Mouse (Mus musculus): ENCODE results near the gene 1700023F06Rik. TPM values are rescaled to one million over a fixed set of nuclear protein-coding genes. Genes with fewer than 3 reads are reported as not detected.

Gene 1700023F06Rik
- total and polyA plus RNA-seq, 2 experiments, result not detected

DNA sequence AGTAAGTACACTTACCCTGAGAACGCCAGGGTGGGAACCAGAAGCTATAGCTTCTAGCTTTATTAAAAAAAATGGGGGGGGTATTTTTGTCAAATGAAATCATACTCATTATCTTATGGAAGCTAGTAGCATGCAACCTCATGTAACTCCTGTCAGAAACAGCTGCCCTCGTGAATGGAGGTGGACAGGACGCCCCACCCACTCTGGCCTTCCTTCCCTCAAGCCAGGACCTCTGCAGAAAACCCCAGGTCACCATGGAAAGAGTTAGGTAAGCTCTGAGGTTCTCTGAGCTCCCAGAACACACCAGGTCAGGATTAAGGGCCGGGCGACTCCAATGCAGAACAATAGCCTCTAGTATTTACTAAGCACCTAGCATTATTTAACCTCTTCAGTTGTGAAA lies 40.5 kb upstream of the 1700023F06Rik start:
- 75% methylated on average over 5 of the region's 5 CpGs for WGBS
- H3K27me3 ChIP-seq (ENCODE audit: control insufficient read depth, insufficient read depth, low read length), result no peaks in the 10 kb centered on the region
- no peak for TF ChIP-seq CTCF (IDR thresholded peaks at IDR 0.05; ENCODE audit: low read depth, low read length)
- TF ChIP-seq POLR2A (IDR thresholded peaks at IDR 0.05; ENCODE audit: extremely low read depth, insufficient read depth, low read length), result no peak
- H3K36me3 ChIP-seq (ENCODE audit: control insufficient read depth, insufficient read depth, low read length), result no peaks in the 10 kb centered on the region
- H3K4me1 ChIP-seq (ENCODE audit: control insufficient read depth, insufficient read depth, low read length), result no peaks in the 10 kb centered on the region; the same call in 1 of the 2 replicates
- H3K9ac ChIP-seq (ENCODE audit: low read depth, low read length), result no peak overlapping the region
- peaks cover 11% of the 10 kb centered on the region; the same call in 1 of the 2 replicates for H3K79me2 ChIP-seq (ENCODE audit: control insufficient read depth, insufficient read depth, low read length)
- H3K27ac ChIP-seq (replicated peaks; ENCODE audit: insufficient read depth, low read depth, low read length), result peak overlapping the region; percentile 46; the same call in 1 of the 2 replicates
- no peak for DNase-seq (ENCODE audit: extremely low read depth, low read depth, low spot score)
- no peak overlapping the region for H3K4me3 ChIP-seq (ENCODE audit: insufficient read depth, low read depth, low read length)

DNA sequence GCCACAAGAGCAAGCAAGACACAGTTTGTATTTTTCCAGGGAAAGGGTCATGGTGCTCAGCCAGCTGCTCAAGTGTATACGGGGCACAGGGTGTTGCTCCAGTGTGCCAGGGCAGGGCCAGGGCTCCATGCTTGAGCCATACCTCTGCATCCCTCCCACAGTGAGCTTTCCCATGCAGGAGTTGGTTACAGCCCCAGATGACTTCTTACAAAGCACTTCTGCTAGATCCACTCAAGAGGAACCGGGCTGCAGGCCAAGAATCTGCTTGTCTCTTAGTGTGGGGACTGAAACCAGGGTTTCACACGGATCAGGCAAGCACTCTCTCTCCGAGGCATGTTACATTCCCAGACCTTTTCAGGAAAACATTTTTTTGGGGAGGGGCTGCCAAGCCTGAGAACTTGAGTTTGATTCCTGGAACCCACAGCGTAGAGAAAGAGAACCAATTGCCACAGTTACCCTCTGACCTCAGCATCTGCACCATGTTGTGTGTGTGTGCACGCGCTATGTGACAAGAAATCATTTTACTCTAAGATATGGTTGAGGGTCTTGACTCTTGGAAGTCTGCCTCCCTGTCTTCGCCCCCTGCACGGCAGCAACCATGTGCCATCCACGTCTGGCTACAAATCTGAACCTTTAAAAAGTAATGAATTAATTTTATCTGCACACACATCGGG lies 39.3 kb upstream of the 1700023F06Rik start:
- H3K27me3 ChIP-seq (ENCODE audit: control insufficient read depth, insufficient read depth, low read length), result no peaks in the 10 kb centered on the region
- H3K9ac ChIP-seq (ENCODE audit: low read depth, low read length), result no peak overlapping the region
- no peak overlapping the region for H3K27ac ChIP-seq (replicated peaks; ENCODE audit: insufficient read depth, low read depth, low read length)
- no peak for DNase-seq (ENCODE audit: extremely low read depth, low read depth, low spot score)
- no peak for TF ChIP-seq CTCF (IDR thresholded peaks at IDR 0.05; ENCODE audit: low read depth, low read length)
- TF ChIP-seq POLR2A (IDR thresholded peaks at IDR 0.05; ENCODE audit: extremely low read depth, insufficient read depth, low read length), result no peak
- H3K4me1 ChIP-seq (ENCODE audit: control insufficient read depth, insufficient read depth, low read length), result no peaks in the 10 kb centered on the region
- 81% methylated on average over 11 of the region's 11 CpGs for WGBS
- no peaks in the 10 kb centered on the region for H3K36me3 ChIP-seq (ENCODE audit: control insufficient read depth, insufficient read depth, low read length)
- peaks cover 6% of the 10 kb centered on the region; the same call in 1 of the 2 replicates for H3K79me2 ChIP-seq (ENCODE audit: control insufficient read depth, insufficient read depth, low read length)
- no peak overlapping the region for H3K4me3 ChIP-seq (ENCODE audit: insufficient read depth, low read depth, low read length)

DNA sequence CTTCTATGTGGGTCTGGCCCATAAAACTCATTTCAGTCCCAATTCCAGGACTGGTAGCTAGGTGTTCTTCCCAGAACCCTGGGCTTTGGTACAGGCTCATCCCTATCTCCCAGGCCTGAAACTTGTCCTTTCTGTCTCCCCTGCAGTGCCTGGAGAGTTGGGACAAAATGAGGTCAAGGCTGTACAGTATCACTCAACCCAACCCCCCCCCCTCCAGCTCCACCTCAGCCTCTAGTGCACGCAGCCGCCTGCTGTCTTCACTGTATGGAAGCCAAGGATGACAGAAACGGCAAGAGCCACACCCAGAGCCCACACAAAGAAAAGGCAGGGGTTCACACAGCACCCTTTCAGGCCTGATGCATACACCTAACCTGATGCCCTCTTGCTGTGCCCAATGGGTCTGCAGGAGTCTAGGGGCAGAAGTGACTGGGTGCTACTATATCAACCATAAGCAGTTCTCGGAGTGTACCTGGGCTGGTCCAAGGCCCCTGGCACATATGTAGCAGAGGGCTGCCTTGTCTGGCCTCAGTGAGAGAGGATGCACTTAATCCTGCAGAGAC lies 38.5 kb upstream of the 1700023F06Rik start:
- no peaks in the 10 kb centered on the region for H3K27me3 ChIP-seq (ENCODE audit: control insufficient read depth, insufficient read depth, low read length)
- peaks cover 4% of the 10 kb centered on the region; the same call in 1 of the 2 replicates for H3K79me2 ChIP-seq (ENCODE audit: control insufficient read depth, insufficient read depth, low read length)
- WGBS, result 67% methylated on average over 4 of the region's 4 CpGs
- DNase-seq (ENCODE audit: extremely low read depth, low read depth, low spot score), result no peak
- no peaks in the 10 kb centered on the region for H3K36me3 ChIP-seq (ENCODE audit: control insufficient read depth, insufficient read depth, low read length)
- no peak overlapping the region for H3K4me3 ChIP-seq (ENCODE audit: insufficient read depth, low read depth, low read length)
- H3K9ac ChIP-seq (ENCODE audit: low read depth, low read length), result no peak overlapping the region
- no peaks in the 10 kb centered on the region for H3K4me1 ChIP-seq (ENCODE audit: control insufficient read depth, insufficient read depth, low read length)
- H3K27ac ChIP-seq (replicated peaks; ENCODE audit: insufficient read depth, low read depth, low read length), result no peak overlapping the region
- no peak for TF ChIP-seq CTCF (IDR thresholded peaks at IDR 0.05; ENCODE audit: low read depth, low read length)
- no peak for TF ChIP-seq POLR2A (IDR thresholded peaks at IDR 0.05; ENCODE audit: extremely low read depth, insufficient read depth, low read length)

DNA sequence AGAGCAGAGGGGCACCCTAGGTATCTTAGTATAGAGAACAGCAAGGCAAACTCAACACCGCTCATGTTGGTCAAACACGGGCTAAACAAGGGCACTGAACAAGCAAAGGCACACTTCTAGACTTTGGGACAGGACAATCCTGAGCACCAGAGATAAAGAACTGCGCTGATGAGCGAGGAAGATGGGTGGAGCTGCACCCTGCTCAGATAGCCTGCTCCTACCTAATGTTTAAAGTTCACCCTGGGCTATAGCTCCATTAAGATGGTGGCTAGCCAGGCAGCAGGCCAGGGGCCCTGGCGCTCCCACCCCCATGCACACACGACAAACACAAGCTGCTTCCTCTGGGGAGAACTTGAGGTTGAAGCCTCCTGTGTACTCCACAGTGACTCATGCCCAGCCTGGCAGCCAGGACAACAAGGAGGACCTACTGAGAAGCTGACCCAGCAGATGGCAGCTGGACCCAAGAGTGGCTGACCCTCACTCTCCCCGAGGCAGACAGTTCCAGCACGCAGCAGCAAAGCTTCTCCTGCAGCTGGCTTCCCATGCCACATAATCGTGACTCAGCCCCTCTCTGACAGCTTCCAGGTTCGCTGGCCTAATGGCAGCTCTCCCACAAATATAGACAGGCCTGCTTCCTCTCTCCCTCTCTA lies 37.8 kb upstream of the 1700023F06Rik start:
- no peak for DNase-seq (ENCODE audit: extremely low read depth, low read depth, low spot score)

DNA sequence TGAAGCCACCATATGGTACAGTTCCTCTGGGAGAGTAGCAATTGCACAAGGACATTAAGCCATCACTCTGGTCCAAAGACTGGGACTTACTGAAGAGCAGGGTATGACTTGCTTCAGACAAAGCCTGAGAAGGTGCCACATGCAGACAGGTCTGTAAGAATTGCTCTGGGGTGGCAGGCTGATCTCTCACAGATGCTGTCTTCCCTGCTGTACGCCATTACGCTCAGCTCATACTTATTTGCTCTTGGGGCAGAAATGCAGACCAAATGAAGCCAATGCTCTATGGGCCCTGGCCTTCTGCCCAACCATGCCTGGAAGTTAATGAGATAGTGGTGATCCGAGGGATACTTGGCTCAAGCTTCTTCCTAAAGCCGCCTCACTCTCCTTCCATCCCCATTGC lies 36.5 kb upstream of the 1700023F06Rik start:
- H3K27ac ChIP-seq (replicated peaks; ENCODE audit: insufficient read depth, low read depth, low read length), result no peak overlapping the region
- no peak for DNase-seq (ENCODE audit: extremely low read depth, low read depth, low spot score)
- H3K36me3 ChIP-seq (ENCODE audit: control insufficient read depth, insufficient read depth, low read length), result no peaks in the 10 kb centered on the region
- 73% methylated on average over 4 of the region's 4 CpGs for WGBS
- no peak overlapping the region for H3K4me3 ChIP-seq (ENCODE audit: insufficient read depth, low read depth, low read length)
- no peak overlapping the region for H3K9ac ChIP-seq (ENCODE audit: low read depth, low read length)
- no peak for TF ChIP-seq CTCF (IDR thresholded peaks at IDR 0.05; ENCODE audit: low read depth, low read length)
- TF ChIP-seq POLR2A (IDR thresholded peaks at IDR 0.05; ENCODE audit: extremely low read depth, insufficient read depth, low read length), result no peak
- peaks cover 4% of the 10 kb centered on the region; the same call in 1 of the 2 replicates for H3K79me2 ChIP-seq (ENCODE audit: control insufficient read depth, insufficient read depth, low read length)
- no peaks in the 10 kb centered on the region for H3K4me1 ChIP-seq (ENCODE audit: control insufficient read depth, insufficient read depth, low read length)
- H3K27me3 ChIP-seq (ENCODE audit: control insufficient read depth, insufficient read depth, low read length), result no peaks in the 10 kb centered on the region

More for the DNA sequence above, 37.8 kb upstream of the 1700023F06Rik start:
- Histone ChIP-seq H3K27ac (replicated peaks; ENCODE audit: insufficient read depth, low read depth, low read length) (no peak overlapping the region), H3K4me1 (ENCODE audit: control insufficient read depth, insufficient read depth, low read length) (no peaks in the 10 kb centered on the region), H3K79me2 (ENCODE audit: control insufficient read depth, insufficient read depth, low read length) (peaks cover 4% of the 10 kb centered on the region; the same call in 1 of the 2 replicates), H3K4me3 (ENCODE audit: insufficient read depth, low read depth, low read length) (no peak overlapping the region), H3K36me3 (ENCODE audit: control insufficient read depth, insufficient read depth, low read length) (no peaks in the 10 kb centered on the region), H3K27me3 (ENCODE audit: control insufficient read depth, insufficient read depth, low read length) (no peaks in the 10 kb centered on the region), H3K9ac (ENCODE audit: low read depth, low read length) (no peak overlapping the region)
- TF ChIP-seq CTCF (IDR thresholded peaks at IDR 0.05; ENCODE audit: low read depth, low read length) (no peak), POLR2A (IDR thresholded peaks at IDR 0.05; ENCODE audit: extremely low read depth, insufficient read depth, low read length) (no peak)
- WGBS, result 64% methylated on average over 10 of the region's 10 CpGs
